Mouse (Mus musculus) hematopoietic stem cell, adult 5-6 weeks (primary cell): ENCODE data around the gene 1520401A03Rik. TPM values are rescaled to one million over a fixed set of nuclear protein-coding genes. Genes with fewer than 3 reads are reported as not detected.
"Not testable (repeated sequence)": the region's sequence is repeated elsewhere in the genome, so short reads cannot be mapped to it uniquely, and the experiment has no call there.

Source experiments
- ATAC-seq, 2 experiments: fragments of 125-278 bp in 1 of 2; replicated peaks in 1 of 2; 2 replicates each; pipeline ENCODE4 v1.8.0; 2016 to 2017; ENCODE audit warnings: inconsistent platforms in 2 of 2, mild to moderate bottlenecking in 2 of 2, moderate number of reproducible peaks in 2 of 2, low read depth in 1 of 2, moderate TSS enrichment in 1 of 2; ENCODE audit not compliant: low FRiP score in 2 of 2, poor library complexity in 2 of 2, severe bottlenecking in 2 of 2, insufficient read depth in 1 of 2, low TSS enrichment in 1 of 2
- total RNA-seq: library from RNA; stranded (forward); fragments of 172-1452, 232-1000 nt; gene quantifications from 2 replicates; pipeline ENCODE4 v1.2.3, GENCODE M21; 2017

The 1520401A03Rik gene
- total RNA-seq, result not detected in 2 replicates

GRCm38 (mm10) chr17:23722376-23723125 is at the start of gene 1520401A03Rik:
Gene 1520401A03Rik, minus strand, starts transcription at chr17:23722783.
- ATAC-seq, result no peak

GRCm38 (mm10) chr17:23772219-23772556 is 49.6 kb upstream of the 1520401A03Rik start:
- not testable (repeated sequence) for ATAC-seq

- ATAC-seq, result peak; percentile 98
These were observed 49.0 kb upstream of the 1520401A03Rik start, which contains the start of gene Flywch1 for GRCm38 (mm10) chr17:23771284-23772218. Gene Flywch1, minus strand, starts transcription at chr17:23771602.

DNA sequence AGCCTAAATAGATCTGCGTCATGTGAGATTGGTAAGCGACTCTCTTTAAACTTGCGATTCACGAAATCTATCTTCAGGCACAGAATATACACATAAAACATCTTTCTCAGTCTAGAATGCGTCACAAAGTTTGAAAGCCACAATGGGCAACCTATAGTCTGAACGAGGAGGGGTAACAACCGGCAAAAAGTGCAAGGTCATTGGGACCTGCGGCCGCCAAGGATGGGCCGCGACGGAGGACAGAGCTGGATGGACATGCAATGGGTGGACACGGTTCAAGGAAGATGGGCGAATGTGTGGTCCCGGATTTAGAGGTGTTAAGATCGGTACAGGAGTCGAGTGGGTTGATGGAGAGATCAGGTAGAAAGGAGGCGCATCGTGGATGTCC is 48.3 kb upstream of the 1520401A03Rik start:
- 0 out of 4 replicates have a peak, but pooled peaks of 1 of the 2 experiments have one; percentile 2 for ATAC-seq

- ATAC-seq, result no peak
These were observed 47.9 kb upstream of the 1520401A03Rik start for GRCm38 (mm10) chr17:23770493-23770892.

- no peak for ATAC-seq
These were observed 40.4 kb upstream of the 1520401A03Rik start for GRCm38 (mm10) chr17:23762976-23763375.

- no peak for ATAC-seq
These were observed 38.6 kb upstream of the 1520401A03Rik start for GRCm38 (mm10) chr17:23761155-23761554.

DNA sequence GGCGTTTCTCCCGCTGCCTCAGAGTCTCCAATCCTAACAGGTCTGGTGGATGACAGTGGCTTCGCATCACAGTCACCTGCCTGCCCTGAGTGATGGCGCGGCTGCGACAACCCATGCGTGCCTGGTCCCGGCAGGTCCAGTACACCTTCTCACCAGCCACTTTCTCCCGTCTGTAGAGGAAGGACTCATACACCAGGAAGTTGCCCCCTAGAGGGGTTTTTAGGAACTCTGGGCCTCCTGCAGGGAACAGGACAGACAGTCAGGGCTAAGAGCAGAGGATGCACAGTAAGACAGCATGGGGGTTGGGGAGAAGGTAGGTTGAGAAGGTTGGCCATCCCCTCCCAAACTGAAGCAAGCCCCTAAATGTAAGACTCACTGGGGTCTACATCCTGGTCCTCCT is 37.6 kb upstream of the 1520401A03Rik start:
- no peak for ATAC-seq

DNA sequence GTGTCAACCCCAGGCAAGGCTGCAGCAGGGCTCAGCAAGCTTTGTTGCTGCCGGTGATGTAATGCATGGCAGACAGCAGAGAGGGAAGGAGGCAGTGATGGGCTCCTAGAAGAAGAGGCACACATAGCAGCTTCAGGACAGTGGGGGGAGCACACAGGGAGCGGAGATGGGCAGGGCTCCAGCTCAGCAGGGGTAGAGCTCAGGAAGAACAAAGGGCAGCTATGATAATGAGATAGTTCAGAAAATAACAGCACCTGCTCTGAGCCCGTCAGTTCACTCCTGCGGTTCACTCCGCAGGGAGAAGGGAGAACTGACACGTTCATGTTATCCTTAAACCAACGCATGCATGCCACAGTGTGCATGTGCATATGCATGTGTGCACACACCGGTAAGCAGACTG is 36.2 kb upstream of the 1520401A03Rik start:
- ATAC-seq, result no peak

DNA sequence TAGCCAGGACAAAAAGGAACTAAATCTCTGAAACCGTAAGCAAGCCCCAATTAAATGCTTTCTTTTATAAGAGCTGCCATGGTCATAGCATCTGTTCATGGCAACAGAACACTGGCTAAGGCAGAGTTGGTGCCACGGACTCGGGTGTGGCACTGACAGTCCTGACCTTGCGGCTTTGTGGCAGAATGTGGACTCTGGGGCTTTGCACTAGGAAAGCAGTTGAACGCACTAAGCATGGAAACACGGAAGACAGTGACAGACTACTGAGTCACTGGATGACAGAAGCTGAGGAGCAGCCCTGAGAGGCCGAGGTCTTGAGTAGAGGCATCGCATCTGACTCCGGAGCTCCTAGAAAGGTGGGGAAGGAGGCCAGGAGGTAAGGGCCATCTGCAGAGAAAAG is 35.0 kb upstream of the 1520401A03Rik start:
- ATAC-seq, result no peak

- ATAC-seq, result peak; percentile 32 to 52; a peak in 3 of 4 replicates
These were observed 33.1 kb upstream of the 1520401A03Rik start for GRCm38 (mm10) chr17:23755689-23756088.

GRCm38 (mm10) chr17:23749400-23750191 is 27.0 kb upstream of the 1520401A03Rik start:
- no peak for ATAC-seq

- peak; percentile 57 to 66 for ATAC-seq
These were observed 26.2 kb upstream of the 1520401A03Rik start for GRCm38 (mm10) chr17:23748631-23749391.

GRCm38 (mm10) chr17:23748026-23748425 is 25.4 kb upstream of the 1520401A03Rik start:
- no peak for ATAC-seq

GRCm38 (mm10) chr17:23747471-23747870 is 24.9 kb upstream of the 1520401A03Rik start:
- ATAC-seq, result no peak

- peak; percentile 21 to 50; a peak in 3 of 4 replicates for ATAC-seq
These were observed 24.2 kb upstream of the 1520401A03Rik start for GRCm38 (mm10) chr17:23746767-23747166.

DNA sequence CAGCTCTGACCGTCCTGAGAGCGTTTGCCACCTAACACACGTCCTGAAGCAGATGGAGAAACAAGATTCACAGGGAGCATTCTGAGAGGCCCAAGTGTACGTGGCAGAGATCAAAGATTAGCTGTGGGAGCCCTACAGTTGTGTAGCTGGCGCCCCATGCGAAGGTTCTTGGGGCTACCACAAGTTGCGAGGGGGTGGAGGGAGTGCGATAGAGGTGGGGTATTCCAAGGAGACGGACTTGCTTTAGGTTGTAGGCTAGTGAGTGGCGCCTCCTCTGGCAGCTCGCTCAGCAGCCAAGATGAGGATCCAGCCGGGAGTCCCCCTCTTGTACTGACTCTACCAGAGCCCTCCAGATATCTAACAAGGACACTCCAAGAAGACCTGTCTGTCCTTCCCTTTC is 23.7 kb upstream of the 1520401A03Rik start:
- ATAC-seq, result 0 out of 4 replicates have a peak, but pooled peaks of 1 of the 2 experiments have one; percentile 19
